10 mouse cellular contexts compared by ENCODE assay signal in genomic region chr1:137453446-137454208, GRCm38 (mm10).
DNase-seq lines count a peak whose midpoint lies in the region; ATAC-seq lines count a peak whose summit lies in the region.
"Had no signal": no experiment of that assay in that cellular context is flagged by ENCODE, and none has a peak within 500 bp of the region (broad histone marks: within the 10 kb centered on the region; RNA-seq: fewer than 3 reads in every experiment).

No protein-coding gene starts in this region.

- H3K9ac ChIP-seq in forebrain, embryonic 16.5 days (replicated peaks; ENCODE audit: low read depth, low read length): no peak overlapping the region
- H3K9ac ChIP-seq in midbrain, embryonic 11.5 days (ENCODE audit: low read length): no peak overlapping the region

- no peak overlapping the region for H3K4me2 ChIP-seq in forebrain, embryonic 16.5 days (ENCODE audit: low read length)
- H3K4me2 ChIP-seq in midbrain, embryonic 11.5 days: no peak overlapping the region

- DNase-seq in heart, adult 11 months: peak; percentile 87
- no peak for DNase-seq in heart, postnatal 4 days
- DNase-seq in brain, adult 2 months (ENCODE audit: low read depth, low spot score): peak; percentile 63
- DNase-seq in midbrain, embryonic 11.5 days (ENCODE audit: low spot score, missing footprints): peak; percentile 85
- no peak for DNase-seq in adrenal gland, adult 8-10 months
- DNase-seq in adrenal gland, postnatal 14 days: no peak
- no peak for DNase-seq in adrenal gland, postnatal 25 days

- WGBS in forebrain, embryonic 16.5 days: 25% methylated on average over 7 of the region's 7 CpGs
- WGBS in midbrain, embryonic 11.5 days: 57% methylated on average over 7 of the region's 7 CpGs

- H3K4me3 ChIP-seq in forebrain, embryonic 16.5 days (replicated peaks; ENCODE audit: low read length): no peak overlapping the region
- H3K4me3 ChIP-seq in midbrain, embryonic 11.5 days (ENCODE audit: low read depth, low read length): no peak overlapping the region
- H3K4me3 ChIP-seq: erythroblast, embryonic 14.5 days; limb, embryonic 10.5 days had no signal

- H3K27ac ChIP-seq in forebrain, embryonic 16.5 days (ENCODE audit: low read length): peak overlapping the region; percentile 16; the same call in 1 of the 2 replicates
- H3K27ac ChIP-seq in midbrain, embryonic 11.5 days (ENCODE audit: low read depth, low read length): no peak overlapping the region
- H3K27ac ChIP-seq: limb, embryonic 10.5 days had no signal

- H3K9me3 ChIP-seq in forebrain, embryonic 16.5 days (ENCODE audit: control insufficient read depth, low read length): no peaks in the 10 kb centered on the region
- no peaks in the 10 kb centered on the region for H3K9me3 ChIP-seq in midbrain, embryonic 11.5 days (ENCODE audit: control insufficient read depth, low read length)
- H3K9me3 ChIP-seq: limb, embryonic 10.5 days had no signal

- H3K4me1 ChIP-seq in forebrain, embryonic 16.5 days (replicated peaks; ENCODE audit: control insufficient read depth, insufficient read depth, low read length): peaks cover 5% of the 10 kb centered on the region
- H3K4me1 ChIP-seq in midbrain, embryonic 11.5 days (ENCODE audit: control insufficient read depth, insufficient read depth, low read length): peaks cover 6% of the 10 kb centered on the region; the same call in 1 of the 2 replicates
- H3K4me1 ChIP-seq: limb, embryonic 10.5 days had no signal

- peak; percentile 89 for ATAC-seq in forebrain, embryonic 16.5 days
- ATAC-seq in midbrain, embryonic 11.5 days (ENCODE audit: low FRiP score): peak; percentile 79

- no peaks in the 10 kb centered on the region for H3K27me3 ChIP-seq in forebrain, embryonic 16.5 days (replicated peaks; ENCODE audit: control insufficient read depth, insufficient read depth, low read length)
- H3K27me3 ChIP-seq in midbrain, embryonic 11.5 days (ENCODE audit: control insufficient read depth, insufficient read depth, low read length): no peaks in the 10 kb centered on the region

- no peaks in the 10 kb centered on the region for H3K36me3 ChIP-seq in forebrain, embryonic 16.5 days (ENCODE audit: control insufficient read depth, insufficient read depth)
- H3K36me3 ChIP-seq in midbrain, embryonic 11.5 days (ENCODE audit: control insufficient read depth, insufficient read depth, low read length): no peaks in the 10 kb centered on the region
- H3K36me3 ChIP-seq: limb, embryonic 10.5 days had no signal

Comparison
In these comparisons a context has a peak if more than half of its experiments do, and no peak if none do; other contexts are left out.
1. DNase-seq: peak in heart, adult 11 months (single experiment), brain, adult 2 months (single experiment) and midbrain, embryonic 11.5 days (single experiment); none in heart, postnatal 4 days (single experiment), adrenal gland, adult 8-10 months (single experiment), adrenal gland, postnatal 14 days (single experiment) and adrenal gland, postnatal 25 days (single experiment).